In the genomic region with DNA sequence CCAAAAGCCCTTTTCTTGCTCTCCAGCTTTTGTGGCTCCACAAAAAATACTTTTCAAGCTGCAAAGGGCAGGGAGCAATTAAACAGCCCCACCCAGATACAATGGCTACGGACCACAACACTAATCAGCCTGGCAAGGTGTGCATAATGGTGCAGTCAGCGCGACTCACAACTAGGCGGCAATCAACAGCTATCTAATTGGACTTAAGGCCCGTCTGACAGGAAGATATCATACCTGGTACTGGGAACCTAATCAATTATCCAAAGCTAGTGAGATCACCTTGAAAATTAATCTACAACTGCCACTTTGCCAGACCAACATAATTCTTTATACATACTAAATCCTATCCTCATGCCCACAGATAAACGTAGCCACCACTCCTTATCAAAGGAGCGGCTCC, we compare ENCODE assay signal across 19 mouse cellular contexts. TPM values are rescaled to one million over a fixed set of nuclear protein-coding genes. Genes with fewer than 3 reads are reported as not detected.
A peak's percentile ranks its signal among the peaks of the same experiment; 100 is the strongest.
DNase-seq lines count a peak whose midpoint lies in the region; ATAC-seq and TF ChIP-seq lines count a peak whose summit lies in the region.
"Had no signal": no experiment of that assay in that cellular context is flagged by ENCODE, and none has a peak within 500 bp of the region (broad histone marks: within the 10 kb centered on the region; RNA-seq: fewer than 3 reads in every experiment).

No protein-coding gene starts in this region.

- ATAC-seq in heart, embryonic 12.5 days (ENCODE audit: insufficient number of reproducible peaks, low FRiP score) = no peak
- no peak for ATAC-seq in intestine, postnatal 0 days
- ATAC-seq in liver, embryonic 15.5 days (ENCODE audit: insufficient read depth) = no peak
- peak; percentile 31 for ATAC-seq in stomach, postnatal 0 days (ENCODE audit: low FRiP score, low TSS enrichment)
- ATAC-seq: forebrain, postnatal 0 days had no signal

- TF ChIP-seq CTCF in intestine, postnatal 0 days (IDR thresholded peaks at IDR 0.05; ENCODE audit: low read depth) = peak; percentile 48
- 0 out of 2 replicates have a peak, but pooled peaks have one; percentile 20 for TF ChIP-seq CTCF in stomach, postnatal 0 days (IDR thresholded peaks at IDR 0.05; ENCODE audit: low read depth)

- H3K27ac ChIP-seq in heart, embryonic 12.5 days (ENCODE audit: poor library complexity, severe bottlenecking) = no peak overlapping the region
- peak overlapping the region; percentile 68 for H3K27ac ChIP-seq in intestine, postnatal 0 days (ENCODE audit: low read depth, low read length)
- peak overlapping the region; percentile 97 for H3K27ac ChIP-seq in liver, embryonic 15.5 days (replicated peaks)
- H3K27ac ChIP-seq in stomach, postnatal 0 days (replicated peaks) = peak overlapping the region; percentile 86
- H3K27ac ChIP-seq: embryonic facial prominence, embryonic 13.5 days; heart, embryonic 13.5 days; left cerebral cortex, adult 2 months; limb, embryonic 10.5 days had no signal

- no peak overlapping the region for H3K4me3 ChIP-seq in heart, embryonic 12.5 days
- H3K4me3 ChIP-seq in intestine, postnatal 0 days (ENCODE audit: low read depth, low read length) = no peak overlapping the region
- H3K4me3 ChIP-seq in liver, embryonic 15.5 days (replicated peaks) = no peak overlapping the region; the same call in 1 of the 2 replicates
- no peak overlapping the region for H3K4me3 ChIP-seq in stomach, postnatal 0 days (ENCODE audit: low read depth, low read length)
- H3K4me3 ChIP-seq: embryonic facial prominence, embryonic 13.5 days; heart, embryonic 13.5 days; left cerebral cortex, adult 2 months; limb, embryonic 10.5 days; megakaryocyte, embryonic 14.5 days had no signal

- no peak overlapping the region for H3K9ac ChIP-seq in heart, embryonic 12.5 days
- H3K9ac ChIP-seq in intestine, postnatal 0 days (ENCODE audit: low read depth, low read length) = no peak overlapping the region
- H3K9ac ChIP-seq in liver, embryonic 15.5 days = 0 out of 2 replicates have a peak overlapping the region, but pooled peaks have one; percentile 10
- H3K9ac ChIP-seq in stomach, postnatal 0 days (ENCODE audit: low read length) = no peak overlapping the region
- H3K9ac ChIP-seq: embryonic facial prominence, embryonic 13.5 days; forebrain, postnatal 0 days; heart, embryonic 13.5 days had no signal

- TF ChIP-seq EP300 in stomach, postnatal 0 days (optimal IDR thresholded peaks at IDR 0.05) = no peak

- H3K27me3 ChIP-seq in heart, embryonic 12.5 days (replicated peaks) = no peaks in the 10 kb centered on the region
- H3K27me3 ChIP-seq in intestine, postnatal 0 days (replicated peaks; ENCODE audit: control insufficient read depth, insufficient read depth, low read length) = no peaks in the 10 kb centered on the region
- H3K27me3 ChIP-seq in liver, embryonic 15.5 days = no peaks in the 10 kb centered on the region
- H3K27me3 ChIP-seq in stomach, postnatal 0 days (ENCODE audit: control insufficient read depth, insufficient read depth, low read length) = no peaks in the 10 kb centered on the region
- H3K27me3 ChIP-seq: embryonic facial prominence, embryonic 13.5 days; heart, embryonic 13.5 days had no signal

- H3K9me3 ChIP-seq in heart, embryonic 12.5 days (replicated peaks) = no peaks in the 10 kb centered on the region
- no peaks in the 10 kb centered on the region for H3K9me3 ChIP-seq in intestine, postnatal 0 days (ENCODE audit: control insufficient read depth)
- no peaks in the 10 kb centered on the region for H3K9me3 ChIP-seq in liver, embryonic 15.5 days (replicated peaks)
- no peaks in the 10 kb centered on the region for H3K9me3 ChIP-seq in stomach, postnatal 0 days (ENCODE audit: control insufficient read depth, low read length)
- H3K9me3 ChIP-seq: embryonic facial prominence, embryonic 13.5 days; heart, embryonic 13.5 days; limb, embryonic 10.5 days; megakaryocyte, embryonic 14.5 days had no signal

- H3K36me3 ChIP-seq in heart, embryonic 12.5 days = peaks cover 1% of the 10 kb centered on the region
- H3K36me3 ChIP-seq in intestine, postnatal 0 days (ENCODE audit: control insufficient read depth, insufficient read depth) = peaks cover 2% of the 10 kb centered on the region; the same call in 1 of the 2 replicates
- peaks cover 48% of the 10 kb centered on the region for H3K36me3 ChIP-seq in liver, embryonic 15.5 days (replicated peaks)
- H3K36me3 ChIP-seq in stomach, postnatal 0 days (ENCODE audit: control insufficient read depth, insufficient read depth, low read length) = no peaks in the 10 kb centered on the region
- H3K36me3 ChIP-seq: embryonic facial prominence, embryonic 13.5 days; limb, embryonic 10.5 days had no signal

- H3K4me2 ChIP-seq in heart, embryonic 12.5 days = 0 out of 2 replicates have a peak overlapping the region, but pooled peaks have one; percentile 9
- H3K4me2 ChIP-seq in intestine, postnatal 0 days (replicated peaks; ENCODE audit: low read depth) = peak overlapping the region; percentile 24; the same call in 1 of the 2 replicates
- peak overlapping the region; percentile 66 for H3K4me2 ChIP-seq in liver, embryonic 15.5 days
- H3K4me2 ChIP-seq in stomach, postnatal 0 days (replicated peaks; ENCODE audit: low read depth) = no peak overlapping the region
- H3K4me2 ChIP-seq: embryonic facial prominence, embryonic 13.5 days had no signal

- WGBS in heart, embryonic 12.5 days = 72% methylated on average over 7 of the region's 7 CpGs
- 46% methylated on average over 7 of the region's 7 CpGs for WGBS in intestine, postnatal 0 days
- 24% methylated on average over 7 of the region's 7 CpGs for WGBS in liver, embryonic 15.5 days (ENCODE audit: insufficient replicate concordance)
- WGBS in stomach, postnatal 0 days = 63% methylated on average over 7 of the region's 7 CpGs

- intact Hi-C loops in heart, postnatal 14 days (cut with DNase I) = no loop called here

- peaks cover 16% of the 10 kb centered on the region for H3K4me1 ChIP-seq in heart, embryonic 12.5 days (replicated peaks)
- peaks cover 15% of the 10 kb centered on the region; the same call in 1 of the 2 replicates for H3K4me1 ChIP-seq in intestine, postnatal 0 days (replicated peaks; ENCODE audit: control insufficient read depth, insufficient read depth, low read length)
- H3K4me1 ChIP-seq in liver, embryonic 15.5 days (replicated peaks) = peaks cover 96% of the 10 kb centered on the region
- H3K4me1 ChIP-seq in stomach, postnatal 0 days (replicated peaks; ENCODE audit: control insufficient read depth, insufficient read depth) = peaks cover 5% of the 10 kb centered on the region; the same call in 1 of the 2 replicates

- DNase-seq in heart, postnatal 14 days = no peak
- DNase-seq in stomach, postnatal 0 days (ENCODE audit: low spot score) = no peak
- DNase-seq in urinary bladder, postnatal 4 days (ENCODE audit: low spot score in 2 of 2) = no peak
- DNase-seq in embryo, embryonic 10.5 days (ENCODE audit: low spot score) = no peak
- DNase-seq: B cell, adult 2 months; cerebellum, adult 9-11 months; forebrain, postnatal 0 days; gastrocnemius, postnatal 36 days; lung, adult 18-20 months; lung, postnatal 14 days; thymus, postnatal 4 days had no signal

RNA-seq across cellular contexts. Expression of a gene that starts 11.3 kb away (rescaled TPM):
- polyA plus RNA-seq in heart, embryonic 12.5 days (2016; fragmentation: Nextera tagmentation; extraction: Ambion mirVana) = 108 TPM in 2 replicates
- total RNA-seq in heart, postnatal 14 days (2021) = 100 to 1,000 TPM; 217 to 220 TPM
- polyA plus RNA-seq in intestine, postnatal 0 days (2015; fragmentation: Nextera tagmentation; extraction: Ambion mirVana) = 305 and 323 TPM in 2 replicates
- 392 and 404 TPM in 2 replicates for polyA plus RNA-seq in liver, embryonic 15.5 days (2015; fragmentation: Nextera tagmentation; extraction: Ambion mirVana)
- 991 and 1,037 TPM in 2 replicates for polyA plus RNA-seq in stomach, postnatal 0 days (2015; fragmentation: Nextera tagmentation; extraction: Ambion mirVana)

RNA-seq across cellular contexts. Expression of a gene that starts 32.5 kb away (rescaled TPM):
- 27.1 and 27.6 TPM in 2 replicates for polyA plus RNA-seq in heart, embryonic 12.5 days (2016; fragmentation: Nextera tagmentation; extraction: Ambion mirVana)
- total RNA-seq in heart, postnatal 14 days (2021) = 10 to 100 TPM; 25.0 to 30.4 TPM
- 185 and 214 TPM in 2 replicates for polyA plus RNA-seq in intestine, postnatal 0 days (2015; fragmentation: Nextera tagmentation; extraction: Ambion mirVana)
- polyA plus RNA-seq in liver, embryonic 15.5 days (2015; fragmentation: Nextera tagmentation; extraction: Ambion mirVana) = 72.7 and 75.1 TPM in 2 replicates
- 70.7 and 74.7 TPM in 2 replicates for polyA plus RNA-seq in stomach, postnatal 0 days (2015; fragmentation: Nextera tagmentation; extraction: Ambion mirVana)
